Mouse (Mus musculus) G1E-ER4 (cell line): ENCODE results near the gene Stk17b. TPM values are rescaled to one million over a fixed set of nuclear protein-coding genes. Genes with fewer than 3 reads are reported as not detected.

Experiments
- GATA1 ChIP-seq: IDR thresholded peaks from one replicate; pipeline ENCODE4 v1.8.0; 2012; ENCODE audit warnings: low read length, inconsistent platforms
- polyA plus RNA-seq: library from polyadenylated mRNA; stranded (reverse); fragments of >175 nt; gene quantifications from 2 replicates; pipeline ENCODE4 v1.2.3, GENCODE M21; 2012

Stk17b gene
- polyA plus RNA-seq, 1 experiment: 7.1 TPM

GRCm38 (mm10) chr1:53795591-53795990 lies 10.6 kb upstream of the Stk17b start:
- TF ChIP-seq GATA1: no peak

- no peak for TF ChIP-seq GATA1
Observed at GRCm38 (mm10) chr1:53795081-53795480, 10.1 kb upstream of the Stk17b start.

- TF ChIP-seq GATA1: no peak
Observed at GRCm38 (mm10) chr1:53794279-53794678, 9.3 kb upstream of the Stk17b start.

GRCm38 (mm10) chr1:53791343-53791742 lies 6.3 kb upstream of the Stk17b start:
- no peak for TF ChIP-seq GATA1

- no peak for TF ChIP-seq GATA1
Observed at GRCm38 (mm10) chr1:53784291-53784720, 718 bp downstream of the Stk17b start.

- no peak for TF ChIP-seq GATA1
Observed at GRCm38 (mm10) chr1:53782956-53783355, 2.1 kb downstream of the Stk17b start.

GRCm38 (mm10) chr1:53782079-53782478 lies 2.9 kb downstream of the Stk17b start:
- TF ChIP-seq GATA1: no peak

GRCm38 (mm10) chr1:53781311-53781710 lies 3.7 kb downstream of the Stk17b start:
- no peak for TF ChIP-seq GATA1

- TF ChIP-seq GATA1: no peak
Observed at GRCm38 (mm10) chr1:53776176-53776905, 8.7 kb downstream of the Stk17b start.

GRCm38 (mm10) chr1:53775545-53775944 lies 9.5 kb downstream of the Stk17b start:
- TF ChIP-seq GATA1: no peak

GRCm38 (mm10) chr1:53775036-53775435 lies 10.0 kb downstream of the Stk17b start:
- TF ChIP-seq GATA1: no peak

GRCm38 (mm10) chr1:53774571-53774970 lies 10.5 kb downstream of the Stk17b start:
- no peak for TF ChIP-seq GATA1

GRCm38 (mm10) chr1:53773994-53774393 lies 11.0 kb downstream of the Stk17b start:
- TF ChIP-seq GATA1: no peak

GRCm38 (mm10) chr1:53772967-53773366 lies 12.1 kb downstream of the Stk17b start:
- no peak for TF ChIP-seq GATA1

GRCm38 (mm10) chr1:53771476-53771875 lies 13.5 kb downstream of the Stk17b start:
- TF ChIP-seq GATA1: no peak

- no peak for TF ChIP-seq GATA1
Observed at GRCm38 (mm10) chr1:53766112-53766511, 18.9 kb downstream of the Stk17b start.

GRCm38 (mm10) chr1:53757316-53757715 lies 27.7 kb downstream of the Stk17b start:
- TF ChIP-seq GATA1: no peak
